8 mouse cellular contexts compared by ENCODE assay signal in genomic region chr15:12479326-12479725, GRCm38 (mm10).
DNase-seq lines count a peak whose midpoint lies in the region; ATAC-seq lines count a peak whose summit lies in the region.

No protein-coding gene starts in this region.

- intact Hi-C loops in heart, postnatal 25 days (cut with DNase I) = no loop called here

- DNase-seq in heart, adult 11 months = peak; percentile 97
- DNase-seq in heart, postnatal 25 days (ENCODE audit: low spot score) = no peak
- DNase-seq in 416B (ENCODE audit: low read depth) = peak; percentile 84
- DNase-seq in R1 (ENCODE audit: low read depth, low spot score) = peak; percentile 97
- peak; percentile 4 for DNase-seq in naive thymus-derived CD4-positive, alpha-beta T cell, adult 2 months (ENCODE audit: low read depth)
- DNase-seq in T-cell, adult 2 months (ENCODE audit: low spot score) = no peak
- no peak for DNase-seq in cerebellum, postnatal 14 days

- peak; percentile 14 for ATAC-seq in inflammation-experienced regulatory T-cells, adult 6 months

Comparison
In these comparisons a context has a peak if more than half of its experiments do, and no peak if none do; other contexts are left out.
1. DNase-seq: peak in heart, adult 11 months (single experiment), 416B (single experiment), R1 (single experiment) and naive thymus-derived CD4-positive, alpha-beta T cell, adult 2 months (single experiment); none in heart, postnatal 25 days (single experiment), T-cell, adult 2 months (single experiment) and cerebellum, postnatal 14 days (0 of 2).